Mouse (Mus musculus) bone marrow, adult 2 months (tissue): Measurements from ENCODE around the gene Nav2.

Source experiments
- CTCF ChIP-seq: fragments of 200-500 bp; IDR thresholded peaks from 2 replicates; pipeline ENCODE4 v1.5.1; 2011; ENCODE audit warnings: low read length, control low read depth; ENCODE audit not compliant: control insufficient read depth, insufficient read depth
- POLR2A ChIP-seq: fragments of 200-500 bp; IDR thresholded peaks from 2 replicates; pipeline ENCODE4 v1.6.1; 2011; ENCODE audit warnings: low read depth, mild to moderate bottlenecking, control low read depth, low read length, borderline replicate concordance; ENCODE audit not compliant: control insufficient read depth

- TF ChIP-seq CTCF (peak; percentile 91), POLR2A (no peak)
Observed at GRCm38 (mm10) chr7:49125545-49125944, 217.0 kb downstream of the Nav2 start.
